Mouse (Mus musculus) CH12.LX (cell line): Measurements from ENCODE around the gene Commd4. TPM values are rescaled to one million over a fixed set of nuclear protein-coding genes. Genes with fewer than 3 reads are reported as not detected.

Experiments used
- DNase-seq: peaks from one replicate; pipeline ENCODE4 v3.0.0-alpha.2; 2013; ENCODE audit errors: extremely low read depth
- H3K27ac ChIP-seq: 2 replicates; pipeline ENCODE4 v1.5.1; 2012; ENCODE audit warnings: low read depth, mild to moderate bottlenecking, control low read depth, moderate library complexity; ENCODE audit not compliant: insufficient read depth
- H3K27me3 ChIP-seq: replicated peaks from 2 replicates; pipeline ENCODE3; 2012; ENCODE audit warnings: inconsistent platforms
- H3K36me3 ChIP-seq, 2 experiments: replicated peaks in 1 of 2; 2 replicates each; pipeline versions ENCODE3 to v1.6.1; 2012; ENCODE audit warnings: inconsistent platforms in 1 of 2, low read length in 1 of 2, mild to moderate bottlenecking in 1 of 2, mixed read lengths in 1 of 2, moderate library complexity in 1 of 2; ENCODE audit not compliant: control insufficient read depth in 1 of 2, insufficient read depth in 1 of 2
- H3K4me1 ChIP-seq, 2 experiments: 2 replicates each; pipeline ENCODE4 v1.6.1; 2012; ENCODE audit warnings: inconsistent platforms in 1 of 2, moderate library complexity in 1 of 2; ENCODE audit not compliant: insufficient read depth in 2 of 2, control insufficient read depth in 1 of 2
- H3K4me2 ChIP-seq: 2 replicates; pipeline ENCODE4 v1.6.1; 2012; ENCODE audit warnings: low read depth, mild to moderate bottlenecking, control low read depth; ENCODE audit not compliant: poor library complexity, insufficient read depth, severe bottlenecking
- H3K4me3 ChIP-seq, 3 experiments: fragments of 150-350 bp in 1 of 3; sonication (generic) in 1 of 3; replicated peaks in 1 of 3; 2 replicates each; pipeline versions ENCODE3 to v1.5.1; 2011 to 2012; ENCODE audit warnings: low read depth in 2 of 3, low read length in 2 of 3, mild to moderate bottlenecking in 2 of 3, moderate library complexity in 2 of 3, control low read depth in 1 of 3, improper control_type of control experiment in 1 of 3, inconsistent platforms in 1 of 3, mixed read lengths in 1 of 3; ENCODE audit not compliant: poor library complexity in 1 of 3
- H3K79me2 ChIP-seq: replicated peaks from 2 replicates; pipeline ENCODE4 v1.6.1; 2012; ENCODE audit warnings: mild to moderate bottlenecking, moderate library complexity; ENCODE audit not compliant: control insufficient read depth, poor library complexity, insufficient read depth, severe bottlenecking; ENCODE audit errors: extremely low read depth
- H3K9ac ChIP-seq: 2 replicates; pipeline ENCODE4 v1.6.1; 2012; ENCODE audit warnings: low read depth, mild to moderate bottlenecking, control low read depth, moderate library complexity; ENCODE audit not compliant: insufficient read depth
- H3K9me3 ChIP-seq: replicated peaks from 2 replicates; pipeline ENCODE3; 2012; ENCODE audit warnings: low read length, inconsistent platforms, mixed read lengths
- BHLHE40 ChIP-seq: IDR thresholded peaks from 2 replicates; pipeline ENCODE4 v1.6.1; 2011; ENCODE audit warnings: mild to moderate bottlenecking, low read depth, low read length, improper control_type of control experiment
- CHD1 ChIP-seq: IDR thresholded peaks from 2 replicates; pipeline ENCODE4 v1.6.1; 2012; ENCODE audit warnings: low read depth, low read length, improper control_type of control experiment, inconsistent platforms
- CTCF ChIP-seq, 2 experiments: IDR thresholded peaks in 1 of 2; conservative IDR thresholded peaks in 1 of 2; 2 replicates each; pipeline ENCODE4 v1.5.1; 2011 to 2012; ENCODE audit warnings: low read depth in 2 of 2, low read length in 2 of 2, improper control_type of control experiment in 1 of 2, inconsistent platforms in 1 of 2, mild to moderate bottlenecking in 1 of 2, moderate library complexity in 1 of 2
- ELF1 ChIP-seq: IDR thresholded peaks from 2 replicates; pipeline ENCODE4 v1.6.1; 2014; ENCODE audit warnings: low read depth, mild to moderate bottlenecking, inconsistent platforms, low read length, improper control_type of control experiment
- EP300 ChIP-seq: IDR thresholded peaks from 2 replicates; pipeline ENCODE4 v1.6.1; 2011; ENCODE audit warnings: low read length, improper control_type of control experiment
- ETS1 ChIP-seq: conservative IDR thresholded peaks from 2 replicates; pipeline ENCODE4 v1.6.1; 2012; ENCODE audit warnings: low read depth, mild to moderate bottlenecking, inconsistent platforms, low read length, improper control_type of control experiment, moderate library complexity
- GABPA ChIP-seq: IDR thresholded peaks from 2 replicates; pipeline ENCODE4 v1.6.1; 2012; ENCODE audit warnings: low read depth, low read length, improper control_type of control experiment, inconsistent platforms; ENCODE audit not compliant: insufficient replicate concordance
- HCFC1 ChIP-seq: IDR thresholded peaks from 2 replicates; pipeline ENCODE4 v1.6.1; 2012; ENCODE audit warnings: low read depth, mild to moderate bottlenecking, inconsistent platforms, low read length, improper control_type of control experiment
- IRF4 ChIP-seq: IDR thresholded peaks from 2 replicates; pipeline ENCODE4 v1.6.1; 2014; ENCODE audit warnings: low read depth, mild to moderate bottlenecking, inconsistent platforms, low read length, improper control_type of control experiment
- JUN ChIP-seq: IDR thresholded peaks from 2 replicates; pipeline ENCODE4 v1.6.1; 2011; ENCODE audit warnings: low read depth, mild to moderate bottlenecking, low read length, improper control_type of control experiment, moderate library complexity; ENCODE audit not compliant: insufficient read depth
- KAT2A ChIP-seq: IDR thresholded peaks from 2 replicates; pipeline ENCODE4 v1.6.1; 2012; ENCODE audit warnings: low read length, improper control_type of control experiment, inconsistent platforms; ENCODE audit not compliant: insufficient replicate concordance
- MAFK ChIP-seq: IDR thresholded peaks from 2 replicates; pipeline ENCODE4 v1.6.1; 2011; ENCODE audit warnings: low read length, improper control_type of control experiment; ENCODE audit not compliant: insufficient replicate concordance
- MAX ChIP-seq: IDR thresholded peaks from 2 replicates; pipeline ENCODE4 v1.6.1; 2011; ENCODE audit warnings: low read length, improper control_type of control experiment
- MAZ ChIP-seq: IDR thresholded peaks from 2 replicates; pipeline ENCODE4 v1.6.1; 2012; ENCODE audit warnings: low read depth, mild to moderate bottlenecking, inconsistent platforms, low read length, improper control_type of control experiment, moderate library complexity
- MEF2A ChIP-seq: IDR thresholded peaks from 2 replicates; pipeline ENCODE4 v1.6.1; 2014; ENCODE audit warnings: low read depth, mild to moderate bottlenecking, inconsistent platforms, low read length, improper control_type of control experiment, borderline replicate concordance
- MXI1 ChIP-seq: IDR thresholded peaks from 2 replicates; pipeline ENCODE4 v1.6.1; 2011; ENCODE audit warnings: mild to moderate bottlenecking, low read depth, low read length, improper control_type of control experiment
- POLR2A ChIP-seq: IDR thresholded peaks from 2 replicates; pipeline ENCODE4 v1.6.1; 2011; ENCODE audit warnings: low read depth, mild to moderate bottlenecking, improper control_type of control experiment, low read length
- POLR2AphosphoS2 ChIP-seq: IDR thresholded peaks from 2 replicates; pipeline ENCODE4 v1.6.1; 2011; ENCODE audit warnings: low read depth, low read length, improper control_type of control experiment
- RAD21 ChIP-seq: IDR thresholded peaks from 2 replicates; pipeline ENCODE4 v1.6.1; 2011; ENCODE audit warnings: low read depth, mild to moderate bottlenecking, low read length, improper control_type of control experiment, moderate library complexity
- RCOR1 ChIP-seq: conservative IDR thresholded peaks from 2 replicates; pipeline ENCODE4 v1.6.1; 2012; ENCODE audit warnings: low read depth, mild to moderate bottlenecking, inconsistent platforms, low read length, improper control_type of control experiment
- USF2 ChIP-seq: conservative IDR thresholded peaks from 2 replicates; pipeline ENCODE4 v1.6.1; 2011; ENCODE audit warnings: low read depth, low read length, improper control_type of control experiment
- ZC3H11A ChIP-seq: IDR thresholded peaks from 2 replicates; pipeline ENCODE4 v1.6.1; 2012; ENCODE audit warnings: low read depth, mild to moderate bottlenecking, inconsistent platforms, low read length, improper control_type of control experiment
- ZKSCAN1 ChIP-seq: IDR thresholded peaks from 2 replicates; pipeline ENCODE4 v1.6.1; 2012; ENCODE audit warnings: low read depth, inconsistent platforms, low read length, improper control_type of control experiment, borderline replicate concordance
- ZMIZ1 ChIP-seq: IDR thresholded peaks from 2 replicates; pipeline ENCODE4 v1.6.1; 2012; ENCODE audit warnings: low read depth, mild to moderate bottlenecking, inconsistent platforms, low read length, improper control_type of control experiment
- dilution Hi-C: fragments of 300-500 bp; cut with MboI; formaldehyde crosslinking; loops from 2 replicates; pipeline ENCODE4 v1.14.3; 2020; ENCODE audit warnings: low sequenced_read_pairs; ENCODE audit not compliant: extremely low pct_unique_long_range_greater_than_20kb, extremely low pct_ligation_motif_present
- in situ Hi-C: fragments of 300-500 bp; cut with MboI; formaldehyde crosslinking; loops from 3 replicates; pipeline ENCODE4 v1.14.3; 2019; ENCODE audit warnings: low sequenced_read_pairs, low pct_ligation_motif_present, low pct_unique_long_range_greater_than_20kb, mixed read lengths
- polyA plus RNA-seq: library from polyadenylated mRNA; unstranded; fragments of >175 nt; gene quantifications from 2 replicates; pipeline ENCODE4 v1.2.1, GENCODE M21; 2012; ENCODE audit warnings: low read depth; ENCODE audit not compliant: insufficient read length
- total RNA-seq, 2 experiments: library from RNA; depleted of rRNA; stranded (reverse); fragments of 300-350 nt in 1 of 2; fragments of >200 nt in 1 of 2; gene quantifications; 2 replicates each; pipeline ENCODE4 v1.2.3; 2012 to 2014

The Commd4 gene
- total and polyA plus RNA-seq, 3 experiments: 41.8 to 106 (median 98.3) TPM

GRCm38 (mm10) chr9:57137777-57138176 is 20.4 kb downstream of the Commd4 start:
- no peak for TF ChIP-seq ETS1
- TF ChIP-seq CTCF (conservative IDR thresholded peaks at IDR 0.05 in 1 of 2, IDR thresholded peaks at IDR 0.05 in 1 of 2; ENCODE audit: low read depth in 2 of 2, low read length in 2 of 2): no peak
- no peak for TF ChIP-seq ZMIZ1
- no peak for TF ChIP-seq IRF4
- no peak for TF ChIP-seq JUN
- no peak for TF ChIP-seq MAX
- no peak for TF ChIP-seq ELF1
- no peak for TF ChIP-seq USF2
- TF ChIP-seq BHLHE40: no peak
- no peak for TF ChIP-seq MEF2A
- no peak for TF ChIP-seq ZKSCAN1
- no peak for TF ChIP-seq MAZ
- TF ChIP-seq, all 38 proteins: peak for 0

GRCm38 (mm10) chr9:57137246-57137645 is 20.9 kb downstream of the Commd4 start:
- Histone ChIP-seq H3K79me2 (no peaks in the 10 kb centered on the region), H3K27ac (no peak overlapping the region), H3K4me2 (no peak overlapping the region), H3K9ac (no peak overlapping the region), H3K4me3 (no peak overlapping the region), H3K4me1 (no peaks in the 10 kb centered on the region; a peak in 1 of 4 replicates), H3K36me3 (peaks cover 71 to 98% of the 10 kb centered on the region in 2 experiments), H3K9me3 (no peaks in the 10 kb centered on the region), H3K27me3 (no peaks in the 10 kb centered on the region)
- no peak for TF ChIP-seq EP300
- TF ChIP-seq KAT2A: no peak
- no peak for TF ChIP-seq JUN
- TF ChIP-seq ZMIZ1: no peak
- TF ChIP-seq MXI1: no peak
- no peak for TF ChIP-seq MAFK
- no peak for TF ChIP-seq GABPA
- no peak for TF ChIP-seq ZC3H11A
- TF ChIP-seq POLR2A: no peak
- TF ChIP-seq IRF4: no peak
- TF ChIP-seq RCOR1: no peak
- TF ChIP-seq MAZ: no peak
- no peak for TF ChIP-seq RAD21
- TF ChIP-seq CHD1: no peak
- TF ChIP-seq HCFC1: no peak
- no peak for TF ChIP-seq CTCF (conservative IDR thresholded peaks at IDR 0.05 in 1 of 2, IDR thresholded peaks at IDR 0.05 in 1 of 2; ENCODE audit: low read depth in 2 of 2, low read length in 2 of 2)
- TF ChIP-seq USF2: no peak
- no peak for TF ChIP-seq POLR2AphosphoS2
- DNase-seq: no peak
- in situ Hi-C loops: no loop called here
- dilution Hi-C loops: no loop called here

More at GRCm38 (mm10) chr9:57137777-57138176, 20.4 kb downstream of the Commd4 start:
- Histone ChIP-seq H3K27me3 (no peaks in the 10 kb centered on the region), H3K4me1 (no peaks in the 10 kb centered on the region; a peak in 1 of 4 replicates), H3K79me2 (no peaks in the 10 kb centered on the region), H3K27ac (no peak overlapping the region), H3K36me3 (peaks cover 74 to 97% of the 10 kb centered on the region in 2 experiments), H3K9me3 (no peaks in the 10 kb centered on the region), H3K4me3 (no peak overlapping the region), H3K9ac (no peak overlapping the region), H3K4me2 (no peak overlapping the region)
- dilution Hi-C loops: no loop called here
- in situ Hi-C loops: no loop called here
- DNase-seq: no peak
